Mouse (Mus musculus) midbrain, embryonic 12.5 days (tissue): ENCODE data around the gene Lysmd4. TPM values are rescaled to one million over a fixed set of nuclear protein-coding genes. Genes with fewer than 3 reads are reported as not detected.
"Not testable (repeated sequence)": the region's sequence is repeated elsewhere in the genome, so short reads cannot be mapped to it uniquely, and the experiment has no call there.

Source experiments
- ATAC-seq: fragments of 200-750 bp; cut with Nextera tagmentation; 2 replicates; pipeline ENCODE4 v1.8.0; 2017; ENCODE audit warnings: low read depth, moderate TSS enrichment, moderate library complexity; ENCODE audit not compliant: low FRiP score
- H3K27ac ChIP-seq: fragments of 300-500 bp; sonication (generic); replicated peaks from 2 replicates; pipeline ENCODE4 v1.5.1; 2016; ENCODE audit warnings: mild to moderate bottlenecking
- H3K27me3 ChIP-seq: fragments of 300-500 bp; sonication (generic); 2 replicates; pipeline ENCODE4 v1.6.1; 2016; ENCODE audit warnings: mild to moderate bottlenecking
- H3K36me3 ChIP-seq: fragments of 300-500 bp; sonication (generic); 2 replicates; pipeline ENCODE4 v1.6.1; 2016
- H3K4me1 ChIP-seq: fragments of 300-500 bp; sonication (generic); 2 replicates; pipeline ENCODE4 v1.6.1; 2016
- H3K4me2 ChIP-seq: fragments of 300-500 bp; sonication (generic); replicated peaks from 2 replicates; pipeline ENCODE4 v1.6.1; 2016; ENCODE audit warnings: mild to moderate bottlenecking, moderate library complexity
- H3K4me3 ChIP-seq: fragments of 300-500 bp; sonication (generic); 2 replicates; pipeline ENCODE4 v1.5.1; 2016; ENCODE audit warnings: mild to moderate bottlenecking
- H3K9ac ChIP-seq: fragments of 300-500 bp; sonication (generic); replicated peaks from 2 replicates; pipeline ENCODE4 v1.6.1; 2016; ENCODE audit warnings: mild to moderate bottlenecking, moderate library complexity
- H3K9me3 ChIP-seq: fragments of 300-500 bp; sonication (generic); 2 replicates; pipeline ENCODE4 v1.6.1; 2016; ENCODE audit warnings: mild to moderate bottlenecking
- WGBS: fragments of 180-500 bp; shearing (Covaris S2); methylation state at CpG from one replicate; pipeline ENCODE4 v1.1.7; 2016; 5-methylcytosine and 5-hydroxymethylcytosine counted together
- polyA plus RNA-seq: library from polyadenylated mRNA; unstranded; fragments of >200 nt; fragmentation: Nextera tagmentation; extraction: Ambion mirVana; gene quantifications from 2 replicates; pipeline ENCODE4 v1.2.1, GENCODE M21; 2016

Gene Lysmd4
- polyA plus RNA-seq, 1 experiment from 2014 or later = 19.8 TPM

- H3K36me3 ChIP-seq = peaks cover 43% of the 10 kb centered on the region
These were observed 14.0 kb downstream of the Lysmd4 start for GRCm38 (mm10) chr7:67236351-67236750.

GRCm38 (mm10) chr7:67237752-67238151, 15.4 kb downstream of the Lysmd4 start:
- WGBS = 85% methylated on average over 2 of the region's 2 CpGs
- no peaks in the 10 kb centered on the region for H3K27me3 ChIP-seq
- H3K4me3 ChIP-seq = no peak overlapping the region
- H3K4me2 ChIP-seq = no peak overlapping the region
- peaks cover 39% of the 10 kb centered on the region for H3K36me3 ChIP-seq
- no peak overlapping the region for H3K9ac ChIP-seq
- H3K9me3 ChIP-seq = no peaks in the 10 kb centered on the region
- no peaks in the 10 kb centered on the region for H3K4me1 ChIP-seq
- ATAC-seq = no peak
- H3K27ac ChIP-seq = no peak overlapping the region

More at GRCm38 (mm10) chr7:67236351-67236750, 14.0 kb downstream of the Lysmd4 start:
- Histone ChIP-seq H3K4me2 (no peak overlapping the region), H3K9me3 (no peaks in the 10 kb centered on the region), H3K9ac (no peak overlapping the region), H3K4me1 (no peaks in the 10 kb centered on the region), H3K27ac (no peak overlapping the region), H3K4me3 (no peak overlapping the region), H3K27me3 (no peaks in the 10 kb centered on the region)
- 81% methylated on average over 2 of the region's 2 CpGs for WGBS
- ATAC-seq = no peak

- Histone ChIP-seq H3K27me3 (no peaks in the 10 kb centered on the region), H3K36me3 (peaks cover 16% of the 10 kb centered on the region; the same call in 1 of the 2 replicates), H3K4me3 (no peak overlapping the region), H3K9ac (no peak overlapping the region), H3K4me1 (no peaks in the 10 kb centered on the region), H3K27ac (no peak overlapping the region), H3K4me2 (no peak overlapping the region), H3K9me3 (no peaks in the 10 kb centered on the region)
- WGBS = 95% methylated on average over 3 of the region's 3 CpGs
- no peak for ATAC-seq
These were observed 19.6 kb downstream of the Lysmd4 start for GRCm38 (mm10) chr7:67241969-67242368.

- no peak overlapping the region for H3K4me2 ChIP-seq
- no peaks in the 10 kb centered on the region for H3K27me3 ChIP-seq
- ATAC-seq = no peak
- 0 out of 2 replicates have a peak, but pooled peaks cover 11% of the 10 kb centered on the region for H3K36me3 ChIP-seq
- no peak overlapping the region for H3K4me3 ChIP-seq
- no peaks in the 10 kb centered on the region for H3K9me3 ChIP-seq
- 55% methylated on average over 2 of the region's 2 CpGs for WGBS
- H3K27ac ChIP-seq = no peak overlapping the region
- H3K4me1 ChIP-seq = no peaks in the 10 kb centered on the region
- no peak overlapping the region for H3K9ac ChIP-seq
These were observed 21.0 kb downstream of the Lysmd4 start for GRCm38 (mm10) chr7:67243121-67243893.

GRCm38 (mm10) chr7:67243894-67244282, 21.5 kb downstream of the Lysmd4 start:
- Histone ChIP-seq H3K4me2 (no peak overlapping the region), H3K36me3 (0 out of 2 replicates have a peak, but pooled peaks cover 11% of the 10 kb centered on the region), H3K9me3 (no peaks in the 10 kb centered on the region), H3K9ac (no peak overlapping the region), H3K4me3 (no peak overlapping the region), H3K27me3 (no peaks in the 10 kb centered on the region), H3K27ac (no peak overlapping the region), H3K4me1 (no peaks in the 10 kb centered on the region)
- WGBS = 75% methylated on average over 4 of the region's 4 CpGs
- no peak for ATAC-seq

GRCm38 (mm10) chr7:67245255-67245654, 22.9 kb downstream of the Lysmd4 start:
- Histone ChIP-seq H3K4me2 (no peak overlapping the region), H3K9me3 (no peaks in the 10 kb centered on the region), H3K27me3 (no peaks in the 10 kb centered on the region), H3K4me3 (no peak overlapping the region), H3K27ac (no peak overlapping the region), H3K9ac (no peak overlapping the region), H3K36me3 (no peaks in the 10 kb centered on the region), H3K4me1 (no peaks in the 10 kb centered on the region)
- WGBS = 98% methylated on average over 1 of the region's 1 CpGs
- ATAC-seq = no peak

- no peaks in the 10 kb centered on the region for H3K27me3 ChIP-seq
- no peak overlapping the region for H3K27ac ChIP-seq
- no peaks in the 10 kb centered on the region for H3K4me1 ChIP-seq
- no peaks in the 10 kb centered on the region for H3K36me3 ChIP-seq
- H3K9me3 ChIP-seq = no peaks in the 10 kb centered on the region
- ATAC-seq = no peak
- H3K4me3 ChIP-seq = no peak overlapping the region
- no peak overlapping the region for H3K9ac ChIP-seq
- no peak overlapping the region for H3K4me2 ChIP-seq
- 81% methylated on average over 2 of the region's 2 CpGs for WGBS
These were observed 23.7 kb downstream of the Lysmd4 start for GRCm38 (mm10) chr7:67246067-67246466.

GRCm38 (mm10) chr7:67259828-67260563, 37.7 kb downstream of the Lysmd4 start:
- Histone ChIP-seq H3K9ac (no peak overlapping the region), H3K4me2 (no peak overlapping the region), H3K9me3 (no peaks in the 10 kb centered on the region), H3K27me3 (no peaks in the 10 kb centered on the region), H3K4me3 (no peak overlapping the region), H3K27ac (no peak overlapping the region), H3K4me1 (0 out of 2 replicates have a peak, but pooled peaks cover 2% of the 10 kb centered on the region), H3K36me3 (peaks cover 21% of the 10 kb centered on the region)
- WGBS = 72% methylated on average over 4 of the region's 4 CpGs
- ATAC-seq = no peak

- H3K4me2 ChIP-seq, H3K27ac ChIP-seq, H3K27me3 ChIP-seq, H3K9ac ChIP-seq, H3K36me3 ChIP-seq, ATAC-seq, H3K4me1 ChIP-seq, H3K4me3 ChIP-seq, H3K9me3 ChIP-seq: not testable (repeated sequence)
- 96% methylated on average over 4 of the region's 4 CpGs for WGBS
These were observed 48.1 kb downstream of the Lysmd4 start for GRCm38 (mm10) chr7:67270447-67270846.

GRCm38 (mm10) chr7:67283581-67283980, 61.2 kb downstream of the Lysmd4 start:
- Histone ChIP-seq H3K27me3 (no peaks in the 10 kb centered on the region), H3K9ac (no peak overlapping the region), H3K4me1 (no peaks in the 10 kb centered on the region), H3K4me2 (no peak overlapping the region), H3K36me3 (no peaks in the 10 kb centered on the region), H3K4me3 (no peak overlapping the region), H3K9me3 (no peaks in the 10 kb centered on the region), H3K27ac (no peak overlapping the region)
- WGBS = 93% methylated on average over 6 of the region's 6 CpGs
- ATAC-seq = no peak

GRCm38 (mm10) chr7:67287456-67287855, 65.1 kb downstream of the Lysmd4 start:
- no peak overlapping the region for H3K4me3 ChIP-seq
- H3K4me2 ChIP-seq = no peak overlapping the region
- H3K9me3 ChIP-seq = no peaks in the 10 kb centered on the region
- ATAC-seq = no peak
- H3K9ac ChIP-seq = no peak overlapping the region
- WGBS = 86% methylated on average over 4 of the region's 4 CpGs
- no peaks in the 10 kb centered on the region for H3K36me3 ChIP-seq
- H3K27me3 ChIP-seq = no peaks in the 10 kb centered on the region
- H3K27ac ChIP-seq = no peak overlapping the region
- H3K4me1 ChIP-seq = no peaks in the 10 kb centered on the region

- Histone ChIP-seq H3K4me3 (no peak overlapping the region), H3K4me1 (no peaks in the 10 kb centered on the region), H3K4me2 (no peak overlapping the region), H3K36me3 (no peaks in the 10 kb centered on the region), H3K9ac (no peak overlapping the region), H3K27ac (no peak overlapping the region), H3K27me3 (no peaks in the 10 kb centered on the region), H3K9me3 (no peaks in the 10 kb centered on the region)
- 94% methylated on average over 1 of the region's 1 CpGs for WGBS
- no peak for ATAC-seq
These were observed 69.0 kb downstream of the Lysmd4 start for GRCm38 (mm10) chr7:67291356-67291755.
